Mouse (Mus musculus) gastrocnemius, postnatal 14 days (tissue): ENCODE data around the gene Tent4b. TPM values are rescaled to one million over a fixed set of nuclear protein-coding genes. Genes with fewer than 3 reads are reported as not detected.
"Not testable (repeated sequence)": the region's sequence is repeated elsewhere in the genome, so short reads cannot be mapped to it uniquely, and the experiment has no call there.

ENCODE experiments used
- DNase-seq: peaks from one replicate; pipeline ENCODE4 v3.0.0; 2021; ENCODE audit warnings: mixed read lengths
- intact Hi-C: fragments of 180-260 bp; cut with DNase I; formaldehyde crosslinking; loops from one replicate; pipeline ENCODE4 v1.15.1; 2025; ENCODE audit warnings: low total_unique reads
- long read RNA-seq, 2 experiments: library from polyadenylated mRNA; stranded (forward); transcript quantifications; one replicate each; pipeline ENCODE4 v2.0.0; 2021
- total RNA-seq, 2 experiments: library from RNA; stranded (reverse); gene quantifications; 2 replicates each; pipeline ENCODE4 v1.2.3; 2021

The Tent4b gene
- 10 to 100 TPM; 10.1 to 11.2 TPM for total RNA-seq
- long read RNA-seq, experiment 1, full-length matches to known transcripts: 2 of 5 reads
- long read RNA-seq, experiment 1, partial matches to known transcripts: 0 of 5 reads
- long read RNA-seq, experiment 1, other reads (novel, unspliced or antisense): 3 of 5 reads
- long read RNA-seq, experiment 2, full-length matches to known transcripts: 2 of 10 reads
- long read RNA-seq, experiment 2, partial matches to known transcripts: 3 of 10 reads
- long read RNA-seq, experiment 2, other reads (novel, unspliced or antisense): 5 of 10 reads

GRCm38 (mm10) chr8:88198945-88199571, at the start of gene Tent4b:
Gene Tent4b (plus strand): TSS chr8:88199213.
- DNase-seq: peak; percentile 94
- intact Hi-C loops: no loop called here

- intact Hi-C loops: no loop called here
- no peak for DNase-seq
Measured at GRCm38 (mm10) chr8:88150910-88151371, 48.1 kb upstream of the Tent4b start.

GRCm38 (mm10) chr8:88160237-88160995, 38.6 kb upstream of the Tent4b start:
- intact Hi-C loops: loop anchor here (10.0 kb wide), 1 partner anchor 84 kb away; no protein-coding TSS in a partner anchor
- no peak for DNase-seq

GRCm38 (mm10) chr8:88161439-88161838, 37.6 kb upstream of the Tent4b start:
- intact Hi-C loops: loop anchor here (10.0 kb wide), 1 partner anchor 83 kb away; no protein-coding TSS in a partner anchor
- DNase-seq: peak; percentile 57

- intact Hi-C loops: no loop called here
- no peak for DNase-seq
Measured at GRCm38 (mm10) chr8:88175264-88175663, 23.7 kb upstream of the Tent4b start.

GRCm38 (mm10) chr8:88177291-88177690, 21.7 kb upstream of the Tent4b start:
- DNase-seq: no peak
- intact Hi-C loops: no loop called here

GRCm38 (mm10) chr8:88183121-88183520, 15.9 kb upstream of the Tent4b start:
- intact Hi-C loops: no loop called here
- no peak for DNase-seq

GRCm38 (mm10) chr8:88184914-88185313, 14.1 kb upstream of the Tent4b start:
- no peak for DNase-seq
- intact Hi-C loops: no loop called here

GRCm38 (mm10) chr8:88185716-88186115, 13.3 kb upstream of the Tent4b start:
- intact Hi-C loops: no loop called here

GRCm38 (mm10) chr8:88197328-88197727, 1.7 kb upstream of the Tent4b start:
- no peak for DNase-seq
- intact Hi-C loops: no loop called here

More at GRCm38 (mm10) chr8:88185716-88186115, 13.3 kb upstream of the Tent4b start:
- no peak for DNase-seq

GRCm38 (mm10) chr8:88198551-88198944, 465 bp upstream of the Tent4b start:
- intact Hi-C loops: no loop called here
- DNase-seq: no peak

- DNase-seq: peak; percentile 30
- intact Hi-C loops: no loop called here
Measured at GRCm38 (mm10) chr8:88199700-88200601, 938 bp downstream of the Tent4b start.

GRCm38 (mm10) chr8:88200724-88201495, 1.9 kb downstream of the Tent4b start:
- DNase-seq: no peak
- intact Hi-C loops: no loop called here

- intact Hi-C loops: no loop called here
- no peak for DNase-seq
Measured at GRCm38 (mm10) chr8:88201641-88202040, 2.6 kb downstream of the Tent4b start.

- no peak for DNase-seq
- intact Hi-C loops: no loop called here
Measured at GRCm38 (mm10) chr8:88206016-88206415, 7.0 kb downstream of the Tent4b start.

- intact Hi-C loops: no loop called here
- DNase-seq: no peak
Measured at GRCm38 (mm10) chr8:88207121-88207821, 8.3 kb downstream of the Tent4b start.

- intact Hi-C loops, DNase-seq: not testable (repeated sequence)
Measured at GRCm38 (mm10) chr8:88209930-88210827, 11.2 kb downstream of the Tent4b start.
